Mouse (Mus musculus): ENCODE measurements around the gene Fermt3. TPM values are rescaled to one million over a fixed set of nuclear protein-coding genes. Genes with fewer than 3 reads are reported as not detected.

The Fermt3 gene
- total RNA-seq (2021) (1 to 10 TPM; 5.2 to 9.0 TPM), polyA plus RNA-seq (2012; rRNA removed) (4.7 and 7.8 TPM in 2 replicates)
- long read RNA-seq, transcript Fermt3-201 (15 exons, 2,587 nt) = major isoform, 8 of 23 reads
- long read RNA-seq, partial matches to known transcripts = 2 of 23 reads
- long read RNA-seq, other reads (novel, unspliced or antisense) = 13 of 23 reads

- 40% methylated on average over 5 of the region's 5 CpGs for WGBS
- no peak within 1 kb of the TSS for H3K9ac ChIP-seq (ENCODE audit: low read depth, low read length)
- H3K79me2 ChIP-seq (replicated peaks; ENCODE audit: control insufficient read depth, insufficient read depth, low read length) = no peaks in the 10 kb centered on the region
- TF ChIP-seq POLR2A (IDR thresholded peaks at IDR 0.05; ENCODE audit: insufficient read depth, low read depth, low read length) (0 out of 2 replicates have a peak, but pooled peaks have one; percentile 33), EP300 (IDR thresholded peaks at IDR 0.05; ENCODE audit: insufficient read depth, low read depth, low read length) (no peak)
- H3K27ac ChIP-seq = peak within 1 kb of the TSS; percentile 33; the same call in 1 of the 2 replicates
- H3K27me3 ChIP-seq (ENCODE audit: control insufficient read depth, insufficient read depth, low read length) = no peaks in the 10 kb centered on the region
- H3K4me3 ChIP-seq = no peak within 1 kb of the TSS
- no peaks in the 10 kb centered on the region; the same call in 1 of the 2 replicates for H3K4me1 ChIP-seq (ENCODE audit: control insufficient read depth, insufficient read depth, low read length)
- DNase-seq = peak; percentile 55 to 80
- H3K36me3 ChIP-seq (ENCODE audit: control insufficient read depth, insufficient read depth, low read length) = no peaks in the 10 kb centered on the region
- intact Hi-C loops (cut with DNase I) = no loop called here
Measured at GRCm38 (mm10) chr19:7019191-7019590, at the start of gene Fermt3. Gene Fermt3, minus strand, starts transcription at chr19:7019469.

GRCm38 (mm10) chr19:7068136-7068535 is 48.9 kb upstream of the Fermt3 start:
- intact Hi-C loops (cut with DNase I) = loop anchor here (1.0 to 10.0 kb wide), 3 partner anchors 128 to 369 kb away; partner anchors contain the start of gene Mark2
- no peaks in the 10 kb centered on the region; the same call in 1 of the 2 replicates for H3K4me1 ChIP-seq (ENCODE audit: control insufficient read depth, insufficient read depth, low read length)
- no peak for TF ChIP-seq EP300 (IDR thresholded peaks at IDR 0.05; ENCODE audit: insufficient read depth, low read depth, low read length)
- TF ChIP-seq CTCF (IDR thresholded peaks at IDR 0.05) = peak; percentile 95
- TF ChIP-seq POLR2A (IDR thresholded peaks at IDR 0.05; ENCODE audit: insufficient read depth, low read depth, low read length) = no peak
- no peak overlapping the region for H3K27ac ChIP-seq
- no peaks in the 10 kb centered on the region for H3K27me3 ChIP-seq (ENCODE audit: control insufficient read depth, insufficient read depth, low read length)
- H3K4me3 ChIP-seq = no peak overlapping the region
- no peak overlapping the region for H3K9ac ChIP-seq (ENCODE audit: low read depth, low read length)
- peak; percentile 72 to 87 for DNase-seq
- no peaks in the 10 kb centered on the region for H3K36me3 ChIP-seq (ENCODE audit: control insufficient read depth, insufficient read depth, low read length)
- 12% methylated on average over 14 of the region's 14 CpGs for WGBS
- no peaks in the 10 kb centered on the region for H3K79me2 ChIP-seq (replicated peaks; ENCODE audit: control insufficient read depth, insufficient read depth, low read length)

- 52% methylated on average over 20 of the region's 20 CpGs for WGBS
- Histone ChIP-seq H3K4me3 (no peak overlapping the region), H3K79me2 (replicated peaks; ENCODE audit: control insufficient read depth, insufficient read depth, low read length) (no peaks in the 10 kb centered on the region), H3K4me1 (ENCODE audit: control insufficient read depth, insufficient read depth, low read length) (no peaks in the 10 kb centered on the region), H3K27ac (no peak overlapping the region), H3K36me3 (ENCODE audit: control insufficient read depth, insufficient read depth, low read length) (no peaks in the 10 kb centered on the region), H3K27me3 (ENCODE audit: control insufficient read depth, insufficient read depth, low read length) (no peaks in the 10 kb centered on the region), H3K9ac (ENCODE audit: low read depth, low read length) (no peak overlapping the region)
- TF ChIP-seq CTCF (IDR thresholded peaks at IDR 0.05) (no peak), EP300 (IDR thresholded peaks at IDR 0.05; ENCODE audit: insufficient read depth, low read depth, low read length) (no peak), POLR2A (IDR thresholded peaks at IDR 0.05; ENCODE audit: insufficient read depth, low read depth, low read length) (no peak)
- intact Hi-C loops (cut with DNase I) = loop anchor here (1.0 to 10.0 kb wide), 3 partner anchors 129 to 370 kb away; partner anchors contain the start of gene Mark2
- DNase-seq = no peak
Measured at GRCm38 (mm10) chr19:7067344-7068050, 48.2 kb upstream of the Fermt3 start.

- DNase-seq = no peak
Measured at GRCm38 (mm10) chr19:7066828-7067342, 47.6 kb upstream of the Fermt3 start.

GRCm38 (mm10) chr19:7066034-7066827 is 47.0 kb upstream of the Fermt3 start:
- DNase-seq = peak in 1 of 2 experiments; percentile 34
- no peak overlapping the region for H3K9ac ChIP-seq (ENCODE audit: low read depth, low read length)
- H3K4me1 ChIP-seq (ENCODE audit: control insufficient read depth, insufficient read depth, low read length) = no peaks in the 10 kb centered on the region
- 38% methylated on average over 15 of the region's 15 CpGs for WGBS
- no peak overlapping the region for H3K27ac ChIP-seq
- TF ChIP-seq POLR2A (IDR thresholded peaks at IDR 0.05; ENCODE audit: insufficient read depth, low read depth, low read length) = no peak
- no peak for TF ChIP-seq CTCF (IDR thresholded peaks at IDR 0.05)
- TF ChIP-seq EP300 (IDR thresholded peaks at IDR 0.05; ENCODE audit: insufficient read depth, low read depth, low read length) = no peak
- intact Hi-C loops (cut with DNase I) = loop anchor here (5.0 to 10.0 kb wide), 2 partner anchors 279 to 371 kb away; partner anchors contain the start of gene Mark2
- H3K36me3 ChIP-seq (ENCODE audit: control insufficient read depth, insufficient read depth, low read length) = no peaks in the 10 kb centered on the region
- no peak overlapping the region for H3K4me3 ChIP-seq
- no peaks in the 10 kb centered on the region for H3K79me2 ChIP-seq (replicated peaks; ENCODE audit: control insufficient read depth, insufficient read depth, low read length)
- H3K27me3 ChIP-seq (ENCODE audit: control insufficient read depth, insufficient read depth, low read length) = no peaks in the 10 kb centered on the region

More at GRCm38 (mm10) chr19:7066828-7067342, 47.6 kb upstream of the Fermt3 start:
- H3K27me3 ChIP-seq (ENCODE audit: control insufficient read depth, insufficient read depth, low read length) = no peaks in the 10 kb centered on the region
- intact Hi-C loops (cut with DNase I) = loop anchor here (5.0 to 10.0 kb wide), 2 partner anchors 278 to 370 kb away; partner anchors contain the start of gene Mark2
- TF ChIP-seq EP300 (IDR thresholded peaks at IDR 0.05; ENCODE audit: insufficient read depth, low read depth, low read length) = no peak
- no peaks in the 10 kb centered on the region for H3K36me3 ChIP-seq (ENCODE audit: control insufficient read depth, insufficient read depth, low read length)
- H3K9ac ChIP-seq (ENCODE audit: low read depth, low read length) = no peak overlapping the region
- no peaks in the 10 kb centered on the region for H3K4me1 ChIP-seq (ENCODE audit: control insufficient read depth, insufficient read depth, low read length)
- H3K79me2 ChIP-seq (replicated peaks; ENCODE audit: control insufficient read depth, insufficient read depth, low read length) = no peaks in the 10 kb centered on the region
- no peak overlapping the region for H3K4me3 ChIP-seq
- WGBS = 54% methylated on average over 8 of the region's 8 CpGs
- no peak overlapping the region for H3K27ac ChIP-seq
